19 mouse cellular contexts compared by ENCODE assay signal in genomic region chr16:92720678-92721077, GRCm38 (mm10).
DNase-seq lines count a peak whose midpoint lies in the region; ATAC-seq lines count a peak whose summit lies in the region.
"Had no signal": no experiment of that assay in that cellular context is flagged by ENCODE, and none has a peak within 500 bp of the region (broad histone marks: within the 10 kb centered on the region; RNA-seq: fewer than 3 reads in every experiment).

No protein-coding gene starts in this region.

- H3K36me3 ChIP-seq in forebrain, embryonic 13.5 days (ENCODE audit: poor library complexity, severe bottlenecking), result no peaks in the 10 kb centered on the region
- H3K36me3 ChIP-seq in forebrain, embryonic 11.5 days (ENCODE audit: control insufficient read depth, insufficient read depth, low read length), result no peaks in the 10 kb centered on the region
- H3K36me3 ChIP-seq in midbrain, embryonic 10.5 days, result no peaks in the 10 kb centered on the region
- H3K36me3 ChIP-seq in midbrain, embryonic 11.5 days (ENCODE audit: control insufficient read depth, insufficient read depth, low read length), result no peaks in the 10 kb centered on the region
- no peaks in the 10 kb centered on the region for H3K36me3 ChIP-seq in embryonic facial prominence, embryonic 15.5 days
- H3K36me3 ChIP-seq: liver, embryonic 12.5 days had no signal

- ATAC-seq in forebrain, embryonic 13.5 days, result peak; percentile 38; the same call in 1 of the 2 replicates
- no peak for ATAC-seq in forebrain, embryonic 11.5 days (replicated peaks; ENCODE audit: low FRiP score)
- no peak for ATAC-seq in midbrain, embryonic 11.5 days (ENCODE audit: low FRiP score)
- no peak for ATAC-seq in embryonic facial prominence, embryonic 15.5 days (ENCODE audit: insufficient number of reproducible peaks, low FRiP score, low TSS enrichment, low read depth)
- ATAC-seq: inflammation-experienced regulatory T-cells, adult 6 months; liver, embryonic 12.5 days had no signal

- 29% methylated on average over 10 of the region's 10 CpGs for WGBS in forebrain, embryonic 13.5 days
- 70% methylated on average over 10 of the region's 10 CpGs for WGBS in forebrain, embryonic 11.5 days
- WGBS in midbrain, embryonic 10.5 days, result 86% methylated on average over 10 of the region's 10 CpGs
- WGBS in midbrain, embryonic 11.5 days, result 81% methylated on average over 10 of the region's 10 CpGs
- WGBS in embryonic facial prominence, embryonic 15.5 days, result 56% methylated on average over 10 of the region's 10 CpGs

- no peaks in the 10 kb centered on the region for H3K9me3 ChIP-seq in forebrain, embryonic 13.5 days (replicated peaks)
- H3K9me3 ChIP-seq in forebrain, embryonic 11.5 days (ENCODE audit: control insufficient read depth, low read length), result no peaks in the 10 kb centered on the region
- H3K9me3 ChIP-seq in midbrain, embryonic 10.5 days (replicated peaks), result no peaks in the 10 kb centered on the region
- no peaks in the 10 kb centered on the region for H3K9me3 ChIP-seq in midbrain, embryonic 11.5 days (ENCODE audit: control insufficient read depth, low read length)
- H3K9me3 ChIP-seq in embryonic facial prominence, embryonic 15.5 days (replicated peaks), result no peaks in the 10 kb centered on the region
- H3K9me3 ChIP-seq: liver, embryonic 12.5 days had no signal

- H3K27ac ChIP-seq in forebrain, embryonic 13.5 days, result no peak overlapping the region
- H3K27ac ChIP-seq in forebrain, embryonic 11.5 days (ENCODE audit: low read depth, low read length), result no peak overlapping the region
- 0 out of 2 replicates have a peak overlapping the region, but pooled peaks have one; percentile 15 for H3K27ac ChIP-seq in midbrain, embryonic 10.5 days (replicated peaks)
- no peak overlapping the region for H3K27ac ChIP-seq in midbrain, embryonic 11.5 days (ENCODE audit: low read depth, low read length)
- H3K27ac ChIP-seq in embryonic facial prominence, embryonic 15.5 days (replicated peaks), result peak overlapping the region; percentile 73
- H3K27ac ChIP-seq: liver, embryonic 12.5 days had no signal

- DNase-seq in forebrain, embryonic 11.5 days (ENCODE audit: low spot score), result no peak
- no peak for DNase-seq in midbrain, embryonic 10.5 days (ENCODE audit: low spot score)
- DNase-seq in midbrain, embryonic 11.5 days (ENCODE audit: low spot score, missing footprints), result no peak
- peak; percentile 77 for DNase-seq in retina, postnatal 1 day
- DNase-seq in frontal cortex, adult 2 months (ENCODE audit: extremely low spot score in 1 of 2, low spot score in 1 of 2), result no peak
- DNase-seq: adrenal gland, postnatal 25 days; cerebellum, adult 18-20 months; cerebellum, postnatal 36 days; kidney, adult 2 months; kidney, postnatal 10 days; lung, adult 2 months; lung, postnatal 4 days; right cerebral cortex, postnatal 14 days; thymus, postnatal 36 days had no signal

- H3K4me3 ChIP-seq in forebrain, embryonic 13.5 days, result no peak overlapping the region
- H3K4me3 ChIP-seq in forebrain, embryonic 11.5 days (ENCODE audit: low read depth, low read length), result no peak overlapping the region
- no peak overlapping the region for H3K4me3 ChIP-seq in midbrain, embryonic 10.5 days
- no peak overlapping the region for H3K4me3 ChIP-seq in midbrain, embryonic 11.5 days (ENCODE audit: low read depth, low read length)
- no peak overlapping the region for H3K4me3 ChIP-seq in embryonic facial prominence, embryonic 15.5 days (replicated peaks)
- H3K4me3 ChIP-seq: liver, embryonic 12.5 days had no signal

- no peak overlapping the region for H3K9ac ChIP-seq in forebrain, embryonic 13.5 days
- H3K9ac ChIP-seq in forebrain, embryonic 11.5 days (ENCODE audit: low read length), result no peak overlapping the region
- H3K9ac ChIP-seq in midbrain, embryonic 11.5 days (ENCODE audit: low read length), result no peak overlapping the region
- no peak overlapping the region for H3K9ac ChIP-seq in embryonic facial prominence, embryonic 15.5 days
- H3K9ac ChIP-seq: liver, embryonic 12.5 days had no signal

- peaks cover 12% of the 10 kb centered on the region for H3K4me1 ChIP-seq in forebrain, embryonic 13.5 days
- no peaks in the 10 kb centered on the region for H3K4me1 ChIP-seq in forebrain, embryonic 11.5 days (replicated peaks; ENCODE audit: control insufficient read depth, insufficient read depth, low read length)
- peaks cover 13% of the 10 kb centered on the region for H3K4me1 ChIP-seq in midbrain, embryonic 10.5 days
- H3K4me1 ChIP-seq in midbrain, embryonic 11.5 days (ENCODE audit: control insufficient read depth, insufficient read depth, low read length), result no peaks in the 10 kb centered on the region
- peaks cover 23% of the 10 kb centered on the region for H3K4me1 ChIP-seq in embryonic facial prominence, embryonic 15.5 days

- no peaks in the 10 kb centered on the region; the same call in 1 of the 2 replicates for H3K27me3 ChIP-seq in forebrain, embryonic 13.5 days
- H3K27me3 ChIP-seq in forebrain, embryonic 11.5 days (ENCODE audit: control insufficient read depth, insufficient read depth, low read length), result no peaks in the 10 kb centered on the region
- H3K27me3 ChIP-seq in midbrain, embryonic 10.5 days (ENCODE audit: low read depth, poor library complexity, severe bottlenecking), result peaks cover 15% of the 10 kb centered on the region; the same call in 1 of the 2 replicates
- no peaks in the 10 kb centered on the region for H3K27me3 ChIP-seq in midbrain, embryonic 11.5 days (ENCODE audit: control insufficient read depth, insufficient read depth, low read length)
- no peaks in the 10 kb centered on the region for H3K27me3 ChIP-seq in embryonic facial prominence, embryonic 15.5 days
- H3K27me3 ChIP-seq: CH12.LX had no signal

- H3K4me2 ChIP-seq in forebrain, embryonic 13.5 days, result no peak overlapping the region
- no peak overlapping the region for H3K4me2 ChIP-seq in forebrain, embryonic 11.5 days (ENCODE audit: low read depth, low read length, severe bottlenecking)
- no peak overlapping the region for H3K4me2 ChIP-seq in midbrain, embryonic 11.5 days
- H3K4me2 ChIP-seq in embryonic facial prominence, embryonic 15.5 days (replicated peaks), result no peak overlapping the region
- H3K4me2 ChIP-seq: liver, embryonic 12.5 days had no signal

Comparison
In these comparisons a context has a peak if more than half of its experiments do, and no peak if none do; other contexts are left out.
1. H3K27ac ChIP-seq: peak in midbrain, embryonic 10.5 days (single experiment) and embryonic facial prominence, embryonic 15.5 days (single experiment); none in forebrain, embryonic 13.5 days (single experiment), forebrain, embryonic 11.5 days (single experiment) and midbrain, embryonic 11.5 days (single experiment).